Mouse (Mus musculus): Measurements from ENCODE around the gene Chst13.
A peak's percentile ranks its signal among the peaks of the same experiment; 100 is the strongest.

The Chst13 gene

GRCm38 (mm10) chr6:90319475-90320191 is 5.4 kb downstream of the Chst13 start:
- no peak for DNase-seq (ENCODE audit: low spot score in 2 of 2)

DNA sequence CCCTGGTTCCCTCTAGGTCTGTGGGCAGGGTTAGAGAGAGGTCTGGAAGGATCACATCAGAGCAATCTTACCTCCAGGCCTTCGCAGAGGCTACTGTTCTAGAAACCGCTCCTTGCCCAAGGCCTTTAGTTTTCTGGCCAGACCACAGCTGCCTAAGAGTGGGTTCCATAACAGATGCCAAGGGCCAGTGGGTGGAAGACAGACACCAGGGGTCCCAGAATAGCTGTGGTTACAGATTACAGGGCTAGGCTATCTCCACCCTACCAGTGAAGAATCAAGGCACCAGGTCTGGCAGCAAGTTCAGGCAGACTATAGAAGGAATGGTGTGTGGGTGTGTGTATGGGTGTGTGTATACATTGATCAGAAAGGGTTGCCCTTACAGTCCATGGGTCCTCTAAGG is 6.0 kb downstream of the Chst13 start:
- DNase-seq (ENCODE audit: low spot score in 2 of 2) = no peak

DNA sequence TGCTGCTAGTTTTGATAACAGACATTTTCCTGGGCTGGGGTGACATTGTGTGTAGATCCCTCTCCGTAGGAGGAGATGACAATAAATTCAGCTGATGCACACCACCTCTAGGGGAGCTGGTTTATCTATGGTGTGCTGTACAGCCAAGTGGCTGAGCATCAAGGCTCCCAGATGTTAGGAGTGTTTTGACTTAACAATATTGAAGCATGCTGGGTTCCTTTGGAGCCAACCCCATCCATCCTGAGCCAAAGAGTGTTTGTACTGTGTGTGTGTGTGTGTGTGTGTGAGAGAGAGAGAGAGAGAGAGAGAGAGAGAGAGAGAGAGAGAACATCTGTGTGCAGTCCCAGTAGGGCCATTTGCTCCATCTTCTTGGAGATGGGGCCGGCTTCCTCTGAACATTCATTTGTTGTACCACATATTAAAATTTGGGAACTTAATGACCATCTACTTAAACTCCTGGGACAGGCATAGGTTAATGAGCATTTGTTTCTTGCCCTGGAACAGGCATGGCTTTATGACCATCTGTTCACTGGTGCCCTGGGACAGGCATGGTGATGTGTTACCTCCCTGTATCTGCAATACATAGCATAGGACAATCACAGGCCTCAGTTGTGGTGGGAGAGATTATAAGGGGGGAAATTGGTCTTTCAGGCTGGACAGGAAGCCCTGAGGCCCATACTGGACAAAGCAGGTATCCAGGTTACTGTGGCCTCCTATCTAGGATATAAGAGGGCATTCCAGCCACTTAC is 7.3 kb downstream of the Chst13 start:
- no peak for DNase-seq (ENCODE audit: low spot score in 2 of 2)

- DNase-seq (ENCODE audit: low spot score in 2 of 2) = peak in 1 of 2 experiments; percentile 42
Observed at GRCm38 (mm10) chr6:90315961-90316360, 9.0 kb downstream of the Chst13 start.

- DNase-seq (ENCODE audit: low spot score in 2 of 2) = no peak
Observed at GRCm38 (mm10) chr6:90308839-90309778, 15.9 kb downstream of the Chst13 start.

DNA sequence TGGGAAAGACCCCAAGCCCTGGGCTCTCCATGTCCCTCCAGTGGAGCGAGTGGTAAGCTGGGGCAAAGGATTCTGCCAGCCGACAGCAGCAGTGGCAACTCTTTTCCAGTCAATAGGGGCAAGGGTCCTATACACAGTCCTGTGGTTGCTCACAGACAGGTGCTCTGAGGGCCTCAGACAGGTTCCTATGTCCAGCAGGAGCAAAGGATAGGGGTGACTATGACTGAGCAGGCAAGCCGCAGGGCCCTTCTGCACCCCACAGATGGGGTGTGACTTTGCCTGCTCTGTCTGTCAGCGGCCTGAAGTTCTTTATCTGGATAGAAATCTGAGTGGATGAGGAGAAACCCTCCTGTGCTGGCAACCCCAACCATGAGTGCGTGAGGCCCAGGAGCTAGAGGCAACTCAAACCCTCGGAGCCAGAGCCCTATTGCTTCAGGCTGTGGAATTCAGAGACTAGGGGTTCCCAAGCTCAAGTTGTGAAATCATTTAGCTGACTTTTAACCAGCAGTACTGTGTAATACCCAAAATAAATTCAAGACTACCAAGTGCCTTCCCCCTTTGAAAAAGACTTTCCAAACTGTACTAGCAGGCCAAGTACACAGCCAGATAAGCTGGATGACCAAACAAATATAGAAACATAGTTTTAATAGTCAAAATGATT is 18.5 kb downstream of the Chst13 start:
- no peak for DNase-seq (ENCODE audit: low spot score in 2 of 2)

DNA sequence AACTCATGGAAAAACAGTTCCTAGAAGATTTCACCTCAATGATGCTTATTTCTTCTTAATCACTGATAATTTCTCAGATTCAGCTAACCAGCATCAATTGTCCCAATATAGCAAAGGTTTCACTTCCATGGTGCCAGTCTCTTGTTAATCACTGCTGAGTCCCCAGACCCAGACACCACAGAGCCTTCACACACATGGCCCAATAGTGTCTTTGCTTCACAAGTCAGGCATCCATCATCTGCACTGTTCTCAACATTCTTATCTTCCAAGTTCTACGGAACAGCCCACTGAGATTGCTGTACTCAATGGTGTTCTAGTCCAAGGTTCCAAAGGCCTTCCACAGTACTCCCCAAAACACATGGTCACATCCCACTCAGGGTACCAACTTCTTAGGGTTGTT is 24.1 kb downstream of the Chst13 start, which contains the start of gene BC048671:
Gene BC048671 (plus strand): TSS at position 301 of the 400 bp plus-strand sequence.
- no peak for DNase-seq (ENCODE audit: low spot score in 2 of 2)

DNA sequence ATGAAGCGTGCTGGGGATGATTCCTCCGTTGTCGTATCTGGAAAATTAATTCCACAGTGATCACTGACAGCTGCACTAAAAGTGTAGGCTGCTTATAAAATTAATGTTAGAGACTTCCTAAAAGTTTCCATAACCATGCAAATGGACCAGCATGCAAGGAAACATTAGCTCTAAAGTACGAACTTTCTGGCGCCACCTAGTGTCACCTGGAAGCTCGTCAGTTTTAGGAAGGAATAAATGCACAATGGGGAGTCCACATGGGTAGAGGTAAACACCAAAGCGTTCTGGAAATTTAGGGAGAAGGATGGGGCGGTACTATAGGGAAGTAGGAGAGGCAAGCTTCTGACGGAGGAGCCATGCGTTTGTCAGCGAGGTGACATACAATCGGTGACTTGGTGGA is 36.7 kb downstream of the Chst13 start:
- no peak for DNase-seq (ENCODE audit: low spot score in 2 of 2)

Measured in right cerebral cortex, postnatal 36 days (tissue).